Mouse (Mus musculus): ENCODE measurements around the gene Magi2.

DNA sequence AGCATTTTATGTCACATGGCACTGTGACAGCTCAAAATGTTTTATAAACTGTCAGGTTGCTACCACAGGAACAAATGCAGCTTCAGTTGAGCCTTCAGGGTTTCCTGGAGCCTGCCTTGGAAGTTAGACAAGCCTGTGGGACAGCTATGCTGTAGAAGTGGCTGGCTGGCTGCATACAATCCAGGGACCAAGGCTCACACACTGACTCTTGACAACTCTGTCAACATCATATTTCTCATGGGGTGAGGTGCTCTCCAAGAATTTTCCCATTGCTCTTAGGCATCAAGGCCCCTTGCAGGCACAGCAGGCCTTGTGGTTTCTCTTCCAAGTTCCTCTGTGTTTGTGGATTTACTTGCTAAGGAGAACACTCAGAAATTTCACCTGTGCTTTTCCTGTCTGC lies 1107.7 kb downstream of the Magi2 start:
- TF ChIP-seq CTCF (IDR thresholded peaks at IDR 0.05; ENCODE audit: extremely low read depth, insufficient read depth, low read length) (no peak), POLR2A (IDR thresholded peaks at IDR 0.05; ENCODE audit: extremely low read depth, insufficient read depth, low read length) (no peak)
